Mouse (Mus musculus): ENCODE data around the gene Defa30.
"Not testable (repeated sequence)": the region's sequence is repeated elsewhere in the genome, so short reads cannot be mapped to it uniquely, and the experiment has no call there.

The Defa30 gene

GRCm38 (mm10) chr8:21134342-21134741 is at the start of gene Defa30:
Defa30 (plus strand) TSS chr8:21134642.
- DNase-seq (ENCODE audit: low spot score in 2 of 2) = not testable (repeated sequence)

GRCm38 (mm10) chr8:21093106-21093505 is 41.3 kb upstream of the Defa30 start:
- DNase-seq (ENCODE audit: low spot score in 2 of 2) = no peak

- not testable (repeated sequence) for DNase-seq (ENCODE audit: low spot score in 2 of 2)
Observed at GRCm38 (mm10) chr8:21095950-21096349, 38.5 kb upstream of the Defa30 start, which contains the start of gene Gm14851. Gm14851 (minus strand) TSS chr8:21096050.

GRCm38 (mm10) chr8:21161977-21162376 is 27.5 kb downstream of the Defa30 start, which contains the start of gene Defa22:
Defa22 (plus strand) TSS chr8:21162277.
- not testable (repeated sequence) for DNase-seq (ENCODE audit: low spot score in 2 of 2)
